Mouse (Mus musculus): Measurements from ENCODE around the gene Ryr3.

Gene Ryr3

GRCm38 (mm10) chr2:113216746-113217461 lies at the start of gene Ryr3:
Gene Ryr3 (minus strand): TSS chr2:113217096.
- DNase-seq (ENCODE audit: low read depth): no peak

GRCm38 (mm10) chr2:113238871-113239270 lies 22.0 kb upstream of the Ryr3 start:
- no peak for DNase-seq (ENCODE audit: low read depth)

GRCm38 (mm10) chr2:113236993-113237392 lies 20.1 kb upstream of the Ryr3 start:
- DNase-seq (ENCODE audit: low read depth): no peak

GRCm38 (mm10) chr2:113234559-113234958 lies 17.7 kb upstream of the Ryr3 start:
- peak; percentile 9 for DNase-seq (ENCODE audit: low read depth)

- DNase-seq (ENCODE audit: low read depth): no peak
These were observed 16.5 kb upstream of the Ryr3 start for GRCm38 (mm10) chr2:113233356-113233755.

DNA sequence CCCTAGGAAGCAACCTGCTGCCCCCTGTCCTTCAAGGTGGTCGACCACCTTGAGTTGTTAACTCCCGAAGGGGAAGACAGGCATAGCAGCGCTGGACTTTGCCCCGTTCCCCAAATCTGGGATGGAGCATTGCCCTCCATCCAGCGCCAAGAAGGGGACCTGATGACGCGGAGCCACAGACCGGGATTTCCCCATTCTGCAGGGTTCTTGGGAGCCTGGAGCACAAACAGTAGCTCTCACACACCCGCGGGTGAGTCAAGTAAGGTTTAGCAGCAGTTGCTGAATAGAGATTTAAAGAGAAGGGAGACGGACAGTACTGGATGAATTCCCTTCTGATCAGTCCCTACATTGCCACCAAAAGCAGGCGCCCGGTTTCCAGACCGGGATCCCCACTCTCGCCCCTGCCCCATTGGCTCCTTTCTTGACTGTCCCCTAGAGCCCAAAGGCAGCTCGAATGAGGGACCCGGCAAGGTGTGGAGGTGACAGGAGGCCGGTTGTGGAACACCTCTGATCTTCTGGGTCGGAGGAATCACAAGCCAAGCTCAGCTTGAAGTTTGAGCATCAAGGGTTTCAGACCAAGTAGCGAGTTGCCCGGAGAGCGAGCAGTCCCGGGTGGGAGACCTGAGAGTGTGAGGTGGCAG lies 671 bp downstream of the Ryr3 start:
- DNase-seq (ENCODE audit: low read depth): no peak

DNA sequence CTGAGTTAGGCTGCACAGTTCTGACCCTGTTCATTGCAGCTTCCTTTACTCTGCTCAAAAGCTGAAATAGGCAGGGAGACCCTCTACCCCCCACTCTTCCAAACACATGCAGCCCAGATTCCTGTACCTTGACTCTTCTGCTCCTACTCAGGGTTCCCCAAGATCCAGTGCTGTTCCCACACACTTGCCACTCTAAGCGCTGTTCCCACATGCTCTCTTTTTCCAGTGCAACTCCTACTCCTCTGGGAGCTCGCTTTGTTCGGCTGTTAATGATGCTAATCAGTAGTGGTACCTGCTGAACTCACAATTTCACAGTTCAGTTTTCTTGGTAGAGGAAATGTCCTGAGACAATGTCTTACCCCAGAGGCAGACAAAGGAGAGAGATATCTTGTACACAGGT lies 6.9 kb downstream of the Ryr3 start:
- no peak for DNase-seq (ENCODE audit: low read depth)

DNA sequence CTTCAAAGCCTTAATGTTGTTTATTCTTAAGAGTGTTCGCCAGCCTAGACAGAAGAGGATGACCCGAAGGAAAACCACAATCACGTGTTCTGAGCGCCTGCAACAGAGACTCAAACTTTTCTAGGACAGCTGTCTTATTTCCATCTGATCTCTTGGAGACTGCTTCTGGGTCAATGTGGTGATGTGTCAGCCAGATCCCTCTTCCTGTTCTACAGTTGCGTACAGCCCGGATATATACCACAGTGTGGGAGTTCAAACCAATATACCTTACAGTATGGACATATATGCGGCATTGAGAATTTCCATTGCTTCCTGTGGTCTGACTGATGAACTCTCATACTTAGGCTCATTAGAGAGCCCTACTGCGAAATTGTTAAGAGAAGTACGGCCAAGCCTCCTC lies 7.6 kb downstream of the Ryr3 start:
- DNase-seq (ENCODE audit: low read depth): no peak

DNA sequence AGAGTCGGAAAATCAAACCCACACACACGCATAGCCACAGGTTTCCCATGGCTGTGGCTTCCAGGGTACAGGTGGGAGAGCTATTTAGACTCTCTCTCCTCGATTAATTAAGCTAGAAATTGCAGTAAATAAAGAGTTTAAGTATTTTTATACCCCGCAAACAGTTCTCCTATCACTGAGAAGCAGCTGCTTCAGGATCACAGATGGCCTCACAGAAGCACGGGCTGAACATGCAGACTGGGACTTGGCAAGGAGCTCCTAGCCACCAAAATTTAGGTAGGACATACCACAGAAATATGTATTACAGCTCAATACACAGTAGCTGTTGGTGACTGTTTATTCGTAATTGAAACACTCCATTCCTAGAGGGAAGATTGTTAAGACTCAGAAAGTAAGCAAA lies 14.0 kb downstream of the Ryr3 start:
- DNase-seq (ENCODE audit: low read depth): no peak

GRCm38 (mm10) chr2:113199030-113199679 lies 17.7 kb downstream of the Ryr3 start:
- no peak for DNase-seq (ENCODE audit: low read depth)

- DNase-seq (ENCODE audit: low read depth): no peak
These were observed 29.7 kb downstream of the Ryr3 start for GRCm38 (mm10) chr2:113187158-113187557.

- DNase-seq (ENCODE audit: low read depth): no peak
These were observed 35.2 kb downstream of the Ryr3 start for GRCm38 (mm10) chr2:113181701-113182100.

- no peak for DNase-seq (ENCODE audit: low read depth)
These were observed 38.8 kb downstream of the Ryr3 start for GRCm38 (mm10) chr2:113178047-113178446.

DNA sequence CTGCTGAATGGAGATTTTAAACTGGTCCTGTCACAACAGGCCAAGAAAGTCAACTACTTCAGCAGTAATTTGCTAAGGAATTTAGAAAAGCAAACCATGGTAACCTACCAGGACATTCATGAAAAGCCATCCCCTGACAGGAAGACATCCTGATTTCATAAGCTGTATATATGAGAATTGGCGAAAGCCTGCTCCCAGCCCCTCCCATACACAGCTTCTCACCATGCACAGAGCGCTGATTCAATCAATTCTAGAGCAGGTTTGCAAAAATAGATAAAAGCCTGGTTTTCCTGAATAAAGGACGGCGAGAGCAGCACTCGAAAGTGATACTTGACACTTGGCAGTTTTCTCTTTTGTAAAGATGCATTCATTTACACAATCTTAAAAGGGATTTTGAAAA lies 40.6 kb downstream of the Ryr3 start:
- no peak for DNase-seq (ENCODE audit: low read depth)

GRCm38 (mm10) chr2:113168096-113168495 lies 48.8 kb downstream of the Ryr3 start:
- no peak for DNase-seq (ENCODE audit: low read depth)

- no peak for DNase-seq (ENCODE audit: low read depth)
These were observed 55.4 kb downstream of the Ryr3 start for GRCm38 (mm10) chr2:113161494-113161893.

DNA sequence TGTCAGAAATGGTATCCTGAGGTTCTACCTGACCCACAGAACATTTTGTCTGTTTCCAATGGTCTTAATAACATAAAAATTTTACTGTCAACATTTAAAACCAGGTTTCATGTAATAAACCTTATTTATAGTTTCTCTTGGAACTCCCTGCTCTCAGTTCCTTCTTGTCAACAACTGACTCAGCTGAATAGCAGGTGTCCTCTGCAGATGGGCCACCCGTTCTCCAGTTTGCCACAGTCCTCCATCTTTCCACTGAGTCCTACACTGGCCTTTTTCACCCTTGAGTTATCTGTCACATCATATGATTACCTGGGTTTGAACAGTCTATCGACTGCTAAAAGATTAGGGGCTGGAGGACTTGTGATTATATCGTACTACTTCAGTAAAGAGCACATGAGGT lies 79.1 kb downstream of the Ryr3 start:
- DNase-seq (ENCODE audit: low read depth): no peak

DNA sequence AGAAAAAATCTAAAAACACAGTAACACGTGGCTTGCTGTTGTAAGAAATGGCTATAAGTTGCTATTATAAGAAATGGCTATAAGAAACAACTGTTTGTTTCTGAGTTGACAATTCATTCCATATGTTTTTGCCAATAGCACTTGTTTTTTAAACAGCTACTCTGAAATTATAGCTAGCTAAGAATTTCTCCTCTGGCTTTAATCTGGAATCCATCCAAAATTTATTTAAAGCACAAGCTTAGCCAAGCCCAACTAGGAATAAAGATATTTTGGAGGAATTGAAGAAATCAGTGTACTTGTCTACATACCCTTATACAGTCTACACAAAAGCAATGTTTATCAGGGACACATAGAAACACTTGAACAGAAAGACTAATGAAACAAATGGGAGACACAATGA lies 93.4 kb downstream of the Ryr3 start:
- no peak for DNase-seq (ENCODE audit: low read depth)

DNA sequence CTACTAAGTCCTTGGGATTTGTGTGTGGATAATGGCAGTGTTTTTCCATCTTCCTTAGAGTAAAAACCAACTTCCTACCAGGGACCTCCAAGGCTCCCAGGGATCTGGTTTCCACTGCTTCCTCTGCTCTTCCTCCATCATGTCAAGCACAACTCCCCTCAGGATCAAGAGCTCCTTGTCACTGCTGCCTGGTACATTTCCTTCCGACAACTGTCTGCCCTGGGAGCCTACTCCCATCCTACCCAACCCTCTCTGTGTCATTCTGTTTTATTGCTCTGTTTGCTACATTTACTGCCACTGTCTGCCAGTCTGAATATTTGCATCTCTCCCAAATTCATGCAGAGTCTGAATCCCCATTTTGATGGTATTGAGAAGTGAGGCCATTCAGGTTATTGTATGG lies 97.8 kb downstream of the Ryr3 start:
- DNase-seq (ENCODE audit: low read depth): no peak

- DNase-seq (ENCODE audit: low read depth): no peak
These were observed 100.1 kb downstream of the Ryr3 start for GRCm38 (mm10) chr2:113116788-113117187.

- no peak for DNase-seq (ENCODE audit: low read depth)
These were observed 101.0 kb downstream of the Ryr3 start for GRCm38 (mm10) chr2:113115897-113116283.

DNA sequence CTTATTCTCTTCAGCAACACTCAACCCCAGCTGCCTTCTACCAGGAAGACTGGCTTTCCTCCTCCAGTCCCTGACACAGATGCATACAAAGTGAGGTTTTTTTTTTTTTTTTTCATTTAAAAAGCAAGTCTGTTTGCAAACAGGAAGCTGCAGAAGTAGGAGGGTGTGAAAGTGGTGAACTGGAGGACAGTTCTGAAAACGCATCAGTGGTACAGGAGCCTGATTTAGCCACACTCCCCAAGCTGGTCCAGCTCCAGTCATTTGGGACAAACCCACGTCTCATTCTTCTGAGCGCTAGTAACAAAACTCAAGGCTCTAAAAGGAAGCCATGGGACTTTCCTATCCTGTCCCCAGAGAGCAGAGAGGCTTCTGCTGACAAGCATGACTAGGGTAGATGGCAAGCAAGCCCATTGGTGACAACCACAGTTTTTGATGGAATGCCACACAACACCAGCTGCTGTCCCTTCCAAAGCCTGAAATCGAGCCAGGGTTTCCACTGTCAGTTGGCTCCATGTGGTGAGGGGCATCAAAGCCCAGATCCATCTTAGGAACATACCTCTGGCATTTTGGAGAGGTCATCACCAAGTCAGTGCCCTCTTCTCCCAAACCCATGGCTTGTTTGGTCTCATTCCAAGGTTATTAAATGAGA lies 101.5 kb downstream of the Ryr3 start:
- DNase-seq (ENCODE audit: low read depth): no peak

GRCm38 (mm10) chr2:113104609-113105008 lies 112.3 kb downstream of the Ryr3 start:
- DNase-seq (ENCODE audit: low read depth): no peak
